Mouse (Mus musculus) neural tube, embryonic 15.5 days (tissue): ENCODE measurements around the gene Gm20388. TPM values are rescaled to one million over a fixed set of nuclear protein-coding genes. Genes with fewer than 3 reads are reported as not detected.

ENCODE experiments used
- ATAC-seq: fragments of 200-750 bp; cut with Nextera tagmentation; 2 replicates; pipeline ENCODE4 v1.8.0; 2017; ENCODE audit warnings: mild to moderate bottlenecking, moderate TSS enrichment, moderate library complexity; ENCODE audit not compliant: low FRiP score
- H3K27ac ChIP-seq: fragments of 300-500 bp; sonication (generic); replicated peaks from 2 replicates; pipeline ENCODE4 v1.5.1; 2015; ENCODE audit warnings: mild to moderate bottlenecking, inconsistent platforms
- H3K27me3 ChIP-seq: fragments of 300-500 bp; sonication (generic); replicated peaks from 2 replicates; pipeline ENCODE4 v1.6.1; 2015; ENCODE audit warnings: inconsistent platforms
- H3K36me3 ChIP-seq: fragments of 300-500 bp; sonication (generic); 2 replicates; pipeline ENCODE4 v1.6.1; 2015; ENCODE audit warnings: inconsistent platforms
- H3K4me1 ChIP-seq: fragments of 300-500 bp; sonication (generic); 2 replicates; pipeline ENCODE4 v1.6.1; 2015; ENCODE audit warnings: inconsistent platforms
- H3K4me2 ChIP-seq: fragments of 300-500 bp; sonication (generic); 2 replicates; pipeline ENCODE4 v1.6.1; 2015; ENCODE audit warnings: inconsistent platforms, mild to moderate bottlenecking, moderate library complexity
- H3K4me3 ChIP-seq: fragments of 300-500 bp; sonication (generic); replicated peaks from 2 replicates; pipeline ENCODE4 v1.5.1; 2015; ENCODE audit warnings: mild to moderate bottlenecking, inconsistent platforms
- H3K9ac ChIP-seq: fragments of 300-500 bp; sonication (generic); replicated peaks from 2 replicates; pipeline ENCODE4 v1.6.1; 2015; ENCODE audit warnings: mild to moderate bottlenecking, inconsistent platforms
- H3K9me3 ChIP-seq: fragments of 300-500 bp; sonication (generic); replicated peaks from 2 replicates; pipeline ENCODE4 v1.6.1; 2016; ENCODE audit warnings: inconsistent platforms
- WGBS: fragments of 180-500 bp; shearing (Covaris S2); methylation state at CpG from one replicate; pipeline ENCODE4 v1.1.7; 2015; ENCODE audit warnings: mixed read lengths; 5-methylcytosine and 5-hydroxymethylcytosine counted together
- polyA plus RNA-seq: library from polyadenylated mRNA; unstranded; fragments of >200 nt; fragmentation: Nextera tagmentation; extraction: Ambion mirVana; gene quantifications from 2 replicates; pipeline ENCODE4 v1.2.1, GENCODE M21; 2015

The Gm20388 gene
- polyA plus RNA-seq, 1 experiment from 2014 or later, result not detected

DNA sequence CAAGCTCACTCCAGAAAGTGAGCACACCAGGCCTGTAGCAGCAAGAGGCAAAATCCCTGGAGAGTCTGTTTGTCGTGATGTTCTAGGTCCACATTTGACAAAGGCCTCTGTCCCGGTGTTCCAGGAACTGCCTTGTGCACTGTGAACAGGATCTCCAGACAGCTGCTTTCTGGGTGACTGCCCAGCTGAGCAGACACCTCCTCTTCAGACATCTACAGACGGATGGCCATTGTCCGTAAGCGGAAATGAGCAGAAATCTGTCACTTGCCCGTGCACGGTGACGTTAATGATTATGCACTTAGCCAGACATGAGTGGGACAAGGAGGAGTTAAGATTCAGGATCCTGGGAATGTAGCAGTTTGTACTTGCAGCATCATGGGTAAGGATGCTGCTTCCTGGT lies 2443.5 kb downstream of the Gm20388 start:
- no peaks in the 10 kb centered on the region for H3K9me3 ChIP-seq
- no peak overlapping the region for H3K4me2 ChIP-seq
- H3K4me1 ChIP-seq, result peaks cover 6% of the 10 kb centered on the region
- H3K36me3 ChIP-seq, result no peaks in the 10 kb centered on the region
- 75% methylated on average over 8 of the region's 8 CpGs for WGBS
- no peak overlapping the region for H3K4me3 ChIP-seq
- peaks cover 14% of the 10 kb centered on the region for H3K27me3 ChIP-seq
- ATAC-seq, result no peak
- no peak overlapping the region for H3K9ac ChIP-seq
- no peak overlapping the region for H3K27ac ChIP-seq

DNA sequence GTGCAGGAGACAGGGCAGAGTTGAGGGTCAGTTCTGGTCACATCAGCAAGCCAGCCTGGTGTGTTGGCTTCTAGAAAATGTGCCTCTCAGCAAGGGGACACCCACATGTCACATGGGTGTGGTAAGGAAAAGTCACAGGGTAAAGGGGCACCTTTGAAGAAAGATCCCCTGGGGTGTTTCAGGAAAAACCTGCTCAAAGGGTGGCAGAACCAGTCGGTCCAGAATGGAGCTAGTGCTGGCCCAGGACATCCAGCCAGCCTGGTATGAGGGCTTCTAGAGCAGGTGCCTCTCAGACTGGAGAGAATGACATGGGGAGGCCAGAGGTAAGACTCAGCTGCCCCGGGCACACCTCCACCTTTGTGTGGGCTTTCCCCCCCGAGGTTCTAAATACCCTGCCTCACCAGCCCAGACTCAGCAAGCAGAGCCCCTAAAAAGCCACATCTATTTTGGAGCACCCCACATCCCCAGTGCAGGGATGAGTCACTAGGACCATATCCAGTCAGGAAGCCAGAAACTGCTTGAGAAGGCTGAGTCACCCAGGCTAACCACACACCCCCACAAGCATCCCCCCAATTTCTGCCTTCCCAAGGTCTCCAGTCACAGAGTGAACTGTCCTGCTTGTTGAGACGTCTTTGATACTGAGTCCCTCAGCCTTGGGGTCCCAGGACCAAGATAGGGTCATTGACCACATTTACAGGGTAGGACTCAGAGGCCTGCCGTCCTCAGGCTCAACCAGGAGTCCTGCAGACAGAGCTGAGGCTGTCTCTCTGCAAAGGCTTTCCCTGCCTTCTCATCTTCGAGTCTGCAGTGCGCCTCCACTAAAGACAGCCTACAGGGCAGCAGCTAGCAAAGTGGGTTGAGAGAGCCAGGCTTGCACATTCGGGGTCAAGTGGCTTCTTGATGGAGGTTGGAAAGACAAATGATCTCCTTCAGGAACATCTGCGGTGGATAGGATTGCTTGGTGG lies 2445.3 kb downstream of the Gm20388 start:
- Histone ChIP-seq H3K4me2 (no peak overlapping the region), H3K9me3 (no peaks in the 10 kb centered on the region), H3K4me3 (no peak overlapping the region), H3K27me3 (peaks cover 15% of the 10 kb centered on the region), H3K9ac (no peak overlapping the region), H3K27ac (no peak overlapping the region), H3K36me3 (no peaks in the 10 kb centered on the region), H3K4me1 (no peaks in the 10 kb centered on the region)
- 74% methylated on average over 9 of the region's 9 CpGs for WGBS
- no peak for ATAC-seq

DNA sequence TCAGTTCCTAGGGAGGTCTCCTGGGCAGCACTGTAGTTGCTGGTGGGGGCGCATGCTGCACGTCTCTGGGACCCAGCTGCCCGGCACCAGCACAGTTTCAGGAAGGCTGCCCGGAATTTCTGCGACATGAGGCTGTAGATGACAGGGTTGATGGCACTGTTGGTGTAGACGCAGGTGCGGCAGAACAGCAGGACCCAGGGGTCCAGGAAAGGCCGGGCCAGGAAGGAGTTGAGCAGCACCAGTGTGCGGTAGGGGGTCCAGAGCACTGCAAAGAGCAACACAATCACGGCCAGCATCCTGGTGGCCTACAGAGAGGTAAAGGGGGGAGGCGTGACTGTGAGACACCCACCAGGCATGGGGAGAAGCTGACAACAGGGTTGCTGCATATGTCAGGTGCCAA lies 2446.6 kb downstream of the Gm20388 start:
- Histone ChIP-seq H3K9ac (no peak overlapping the region), H3K4me3 (no peak overlapping the region), H3K4me1 (no peaks in the 10 kb centered on the region), H3K36me3 (no peaks in the 10 kb centered on the region), H3K4me2 (no peak overlapping the region), H3K27ac (no peak overlapping the region), H3K27me3 (peaks cover 16% of the 10 kb centered on the region), H3K9me3 (no peaks in the 10 kb centered on the region)
- no peak for ATAC-seq
- WGBS, result 51% methylated on average over 11 of the region's 11 CpGs

DNA sequence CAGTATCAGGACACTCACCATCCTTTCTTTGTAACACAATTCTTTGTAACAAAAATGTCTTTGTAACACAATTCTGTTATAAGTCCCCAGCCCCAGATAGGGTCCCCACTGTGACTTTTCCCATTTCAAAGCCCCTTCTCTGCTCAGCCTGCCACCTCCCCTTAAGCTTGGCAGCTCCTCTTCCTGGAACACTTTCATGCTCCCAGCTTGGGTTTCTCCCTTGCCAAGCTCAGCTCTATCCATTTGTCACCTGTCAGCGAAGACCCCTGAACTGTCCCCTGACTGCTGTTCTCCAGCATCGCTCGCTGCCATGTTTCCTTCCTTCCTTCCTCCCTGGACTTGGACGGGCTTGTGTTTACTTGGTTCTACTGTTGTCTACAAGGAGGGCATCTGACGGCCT lies 2447.0 kb downstream of the Gm20388 start:
- Histone ChIP-seq H3K36me3 (no peaks in the 10 kb centered on the region), H3K9ac (no peak overlapping the region), H3K4me2 (no peak overlapping the region), H3K4me1 (no peaks in the 10 kb centered on the region), H3K27me3 (peaks cover 16% of the 10 kb centered on the region), H3K27ac (no peak overlapping the region), H3K9me3 (no peaks in the 10 kb centered on the region), H3K4me3 (no peak overlapping the region)
- ATAC-seq, result no peak
- 83% methylated on average over 5 of the region's 5 CpGs for WGBS

DNA sequence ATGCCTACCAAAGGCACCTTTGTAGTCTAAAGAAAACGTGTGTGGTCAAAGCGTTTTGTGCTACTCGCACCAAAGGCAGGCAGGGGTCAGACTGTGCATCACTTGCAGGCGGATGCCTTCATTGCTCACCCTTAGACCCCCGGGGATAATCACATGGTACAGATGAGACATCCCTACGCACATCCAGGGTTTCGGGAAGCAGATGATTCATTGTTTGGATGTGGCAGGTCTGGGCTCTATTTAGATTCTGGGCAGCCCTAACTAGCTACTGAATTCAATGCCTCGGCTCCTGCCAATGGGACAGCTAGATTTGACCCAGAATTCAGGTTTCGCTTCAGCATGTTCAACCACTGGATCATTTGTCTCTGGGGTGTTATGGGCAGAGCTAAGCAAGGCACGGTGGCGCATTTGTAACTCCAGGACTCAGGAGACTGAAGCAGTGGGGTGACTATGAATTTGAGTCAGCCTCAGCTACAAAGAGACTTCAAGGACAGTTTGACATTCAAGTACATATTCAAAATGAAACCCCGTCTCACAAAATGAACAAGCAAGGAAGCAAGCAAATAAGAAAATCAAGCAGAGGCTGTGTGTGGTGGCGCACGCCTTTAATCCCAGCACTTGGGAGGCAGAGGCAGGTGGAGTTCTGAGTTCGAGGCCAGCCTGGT lies 2448.6 kb downstream of the Gm20388 start:
- ATAC-seq, result no peak
- WGBS, result 73% methylated on average over 15 of the region's 15 CpGs
- no peak overlapping the region for H3K4me2 ChIP-seq

DNA sequence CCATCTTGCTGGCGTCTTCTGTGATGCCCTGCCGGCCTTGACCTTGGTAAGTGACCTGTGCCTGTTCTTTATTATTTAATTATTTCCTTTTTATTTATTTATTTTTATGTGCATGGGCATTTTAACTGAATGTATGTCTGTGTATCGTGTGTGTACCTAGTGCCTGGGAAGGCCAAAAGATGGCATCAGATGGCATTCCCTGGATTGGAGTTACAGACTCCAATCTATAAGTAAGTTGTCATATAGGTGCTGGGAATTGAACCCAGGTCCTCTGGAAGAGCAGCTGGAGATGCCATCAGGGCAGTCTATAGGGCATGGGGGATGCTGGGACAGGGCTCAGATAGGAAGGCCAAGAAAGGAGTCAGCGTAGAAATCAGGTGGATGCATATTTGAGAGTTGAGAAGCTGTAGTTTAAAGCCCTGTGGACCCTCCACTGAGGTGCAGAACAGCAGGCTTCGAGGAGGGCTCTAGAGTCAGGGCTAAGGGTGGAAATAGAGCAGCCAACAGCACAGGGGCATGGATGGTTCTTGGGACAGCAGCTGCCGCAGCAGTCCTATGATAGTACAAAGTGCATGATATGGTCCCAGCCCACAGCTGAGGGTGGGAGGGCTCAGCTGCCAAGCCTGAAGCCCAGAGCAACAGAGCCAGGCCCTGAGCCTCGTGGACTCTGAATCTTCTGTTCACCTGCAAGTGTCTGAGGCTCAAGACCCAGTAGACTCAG lies 2450.2 kb downstream of the Gm20388 start, which contains the start of gene Trhr2:
TSS of gene Trhr2 (minus strand) at position 51 of the 721 bp plus-strand sequence.
- Histone ChIP-seq H3K27ac (no peak within 1 kb of the TSS), H3K9me3 (no peaks in the 10 kb centered on the region), H3K4me1 (no peaks in the 10 kb centered on the region), H3K27me3 (peaks cover 21% of the 10 kb centered on the region), H3K4me2 (no peak within 1 kb of the TSS), H3K9ac (no peak within 1 kb of the TSS), H3K36me3 (no peaks in the 10 kb centered on the region), H3K4me3 (no peak within 1 kb of the TSS)
- WGBS, result 75% methylated on average over 7 of the region's 7 CpGs
- ATAC-seq, result no peak

More for the DNA sequence above, 2448.6 kb downstream of the Gm20388 start:
- Histone ChIP-seq H3K4me1 (no peaks in the 10 kb centered on the region), H3K4me3 (no peak overlapping the region), H3K27me3 (peaks cover 21% of the 10 kb centered on the region), H3K9ac (no peak overlapping the region), H3K27ac (no peak overlapping the region), H3K9me3 (no peaks in the 10 kb centered on the region), H3K36me3 (no peaks in the 10 kb centered on the region)

DNA sequence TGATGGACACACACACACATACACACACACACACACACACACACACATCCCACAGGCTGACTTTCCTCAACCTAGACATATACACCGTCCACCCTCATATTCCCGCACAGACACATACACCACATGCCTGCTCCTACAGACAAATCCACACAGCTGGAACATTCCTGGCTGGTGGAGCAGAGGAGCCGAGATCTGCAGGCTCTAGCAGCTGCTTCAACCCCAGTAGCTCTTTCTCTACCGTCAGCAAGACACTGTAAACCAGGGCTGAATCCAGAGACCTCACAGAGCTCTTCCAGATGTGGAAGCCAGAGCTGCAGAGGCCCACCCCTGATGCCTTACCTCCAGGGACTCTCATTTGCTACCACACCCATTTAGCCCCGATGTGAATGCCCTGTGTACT lies 2451.6 kb downstream of the Gm20388 start:
- no peak for ATAC-seq
- Histone ChIP-seq H3K27me3 (peaks cover 12% of the 10 kb centered on the region), H3K27ac (no peak overlapping the region), H3K9ac (no peak overlapping the region), H3K4me2 (no peak overlapping the region), H3K4me3 (no peak overlapping the region), H3K4me1 (no peaks in the 10 kb centered on the region), H3K9me3 (no peaks in the 10 kb centered on the region), H3K36me3 (no peaks in the 10 kb centered on the region)
- WGBS, result 51% methylated on average over 5 of the region's 5 CpGs

DNA sequence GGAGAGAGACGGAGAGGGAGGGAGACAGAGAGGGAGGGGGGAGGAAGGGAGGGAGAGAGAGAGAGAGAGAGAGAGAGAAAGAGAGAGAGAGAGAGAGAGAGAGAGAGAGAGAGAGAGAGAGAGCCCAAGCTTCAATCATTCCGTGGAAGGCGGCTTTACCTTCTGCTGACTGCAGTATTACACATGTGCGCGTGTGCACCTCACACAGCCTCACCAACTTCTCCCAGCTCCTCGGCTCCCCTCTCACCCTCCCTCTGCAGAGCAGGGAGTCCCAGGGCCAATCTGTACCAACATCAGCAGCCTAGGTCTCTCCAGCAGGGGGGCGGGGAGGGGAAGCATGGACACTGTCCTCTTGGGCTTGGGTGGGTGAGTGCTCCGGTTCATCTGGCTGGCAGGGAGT lies 2452.3 kb downstream of the Gm20388 start:
- Histone ChIP-seq H3K4me3 (no peak overlapping the region), H3K4me2 (no peak overlapping the region), H3K27ac (no peak overlapping the region), H3K27me3 (peaks cover 10% of the 10 kb centered on the region; the same call in 1 of the 2 replicates), H3K9me3 (no peaks in the 10 kb centered on the region), H3K36me3 (no peaks in the 10 kb centered on the region), H3K4me1 (no peaks in the 10 kb centered on the region), H3K9ac (no peak overlapping the region)
- ATAC-seq, result no peak
- 43% methylated on average over 8 of the region's 8 CpGs for WGBS

DNA sequence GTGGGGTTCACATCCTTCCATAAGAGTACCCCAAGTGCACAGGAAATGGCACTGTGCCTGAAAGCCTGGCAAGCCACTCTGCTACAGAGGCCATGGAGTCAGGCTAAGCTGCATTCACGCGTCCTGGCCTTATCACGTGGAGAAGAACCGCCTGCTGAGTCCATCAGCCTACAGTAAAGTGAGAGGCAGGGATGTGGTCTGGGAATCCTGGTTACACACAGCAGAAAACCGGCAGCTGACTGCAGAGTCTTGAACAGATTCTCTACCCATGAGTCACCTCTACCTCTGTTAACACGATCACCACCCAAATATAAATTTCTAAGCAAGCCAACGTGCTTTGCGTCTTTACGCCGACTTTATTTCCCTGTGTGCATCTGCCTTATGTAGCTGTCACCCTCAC lies 2457.9 kb downstream of the Gm20388 start:
- Histone ChIP-seq H3K27me3 (peaks cover 5% of the 10 kb centered on the region; the same call in 1 of the 2 replicates), H3K36me3 (no peaks in the 10 kb centered on the region), H3K9ac (no peak overlapping the region), H3K27ac (no peak overlapping the region), H3K4me3 (no peak overlapping the region), H3K9me3 (no peaks in the 10 kb centered on the region), H3K4me2 (no peak overlapping the region), H3K4me1 (peaks cover 3% of the 10 kb centered on the region; the same call in 1 of the 2 replicates)
- no peak for ATAC-seq
- WGBS, result 84% methylated on average over 10 of the region's 10 CpGs

DNA sequence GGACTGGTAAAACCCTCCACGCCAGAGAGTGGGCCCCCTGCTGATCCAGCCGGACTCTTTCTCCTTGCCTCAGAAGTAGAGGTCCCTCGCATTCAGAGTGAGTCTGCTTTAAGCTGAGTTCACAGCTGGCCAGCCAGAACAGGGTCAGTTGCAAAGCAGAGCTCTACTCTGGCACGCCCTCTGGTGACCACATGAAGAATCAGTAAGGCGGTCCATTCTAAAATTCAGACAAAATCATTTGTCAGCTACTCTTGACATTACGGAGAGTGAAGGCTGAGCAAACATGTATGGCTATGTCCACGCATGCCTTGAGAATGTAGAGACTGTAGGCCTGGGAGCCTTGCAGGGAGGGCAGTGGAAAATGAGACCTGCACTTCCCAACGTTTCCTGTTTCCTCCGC lies 2459.0 kb downstream of the Gm20388 start:
- peak; percentile 59; the same call in 1 of the 2 replicates for ATAC-seq
- Histone ChIP-seq H3K9ac (no peak overlapping the region), H3K27me3 (peaks cover 3% of the 10 kb centered on the region; the same call in 1 of the 2 replicates), H3K36me3 (no peaks in the 10 kb centered on the region), H3K27ac (no peak overlapping the region), H3K4me3 (no peak overlapping the region), H3K4me1 (peaks cover 3% of the 10 kb centered on the region; the same call in 1 of the 2 replicates), H3K9me3 (no peaks in the 10 kb centered on the region), H3K4me2 (no peak overlapping the region)
- WGBS, result 13% methylated on average over 9 of the region's 9 CpGs

DNA sequence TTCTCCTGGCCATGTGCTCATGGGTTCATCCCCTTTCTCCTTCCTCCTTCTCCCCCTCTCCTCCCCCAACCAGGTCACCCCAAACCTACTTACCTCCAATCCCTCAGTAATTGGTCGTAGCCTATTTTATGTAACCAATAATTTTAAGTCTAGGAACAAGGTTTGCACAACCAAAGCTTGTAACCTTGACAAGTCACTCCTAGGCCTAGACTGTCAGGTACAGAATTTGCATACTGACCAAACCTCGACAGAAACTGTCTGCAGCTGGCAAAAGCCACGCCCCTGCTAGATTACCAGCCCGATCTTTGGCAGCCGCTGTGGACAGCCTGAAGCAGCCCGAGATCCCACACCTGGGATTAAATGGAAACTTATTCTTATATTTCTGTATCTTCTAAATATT lies 2461.1 kb downstream of the Gm20388 start:
- no peak overlapping the region for H3K4me3 ChIP-seq
- H3K36me3 ChIP-seq, result no peaks in the 10 kb centered on the region
- ATAC-seq, result no peak
- WGBS, result 77% methylated on average over 6 of the region's 6 CpGs
- H3K27ac ChIP-seq, result no peak overlapping the region
- H3K9ac ChIP-seq, result no peak overlapping the region
- H3K4me1 ChIP-seq, result peaks cover 14% of the 10 kb centered on the region; the same call in 1 of the 2 replicates
- peaks cover 3% of the 10 kb centered on the region; the same call in 1 of the 2 replicates for H3K27me3 ChIP-seq
- no peak overlapping the region for H3K4me2 ChIP-seq
- H3K9me3 ChIP-seq, result no peaks in the 10 kb centered on the region
